Mouse (Mus musculus) embryonic facial prominence, embryonic 11.5 days (tissue): Measurements from ENCODE around the gene Foxj2. TPM values are rescaled to one million over a fixed set of nuclear protein-coding genes. Genes with fewer than 3 reads are reported as not detected.

Source experiments
- ATAC-seq: fragments of 200-750 bp; cut with Nextera tagmentation; replicated peaks from 2 replicates; pipeline ENCODE4 v1.8.0; 2017; ENCODE audit warnings: low read depth; ENCODE audit not compliant: insufficient number of reproducible peaks, low FRiP score, low TSS enrichment
- DNase-seq: peaks from one replicate; pipeline ENCODE4 v3.0.0-alpha.2; 2015; ENCODE audit warnings: low spot score
- H3K27ac ChIP-seq: fragments of 300-500 bp; sonication (generic); replicated peaks from 2 replicates; pipeline ENCODE4 v1.5.1; 2014; ENCODE audit warnings: mild to moderate bottlenecking, low read depth, low read length, control low read depth
- H3K27me3 ChIP-seq: fragments of 300-500 bp; sonication (generic); 2 replicates; pipeline ENCODE4 v1.6.1; 2014; ENCODE audit warnings: mild to moderate bottlenecking, low read length, moderate library complexity, mixed read lengths; ENCODE audit not compliant: control insufficient read depth, insufficient read depth
- H3K36me3 ChIP-seq: fragments of 300-500 bp; sonication (generic); replicated peaks from 2 replicates; pipeline ENCODE4 v1.6.1; 2014; ENCODE audit warnings: low read depth, mild to moderate bottlenecking, low read length, moderate library complexity, mixed read lengths; ENCODE audit not compliant: control insufficient read depth, insufficient read depth
- H3K4me1 ChIP-seq: fragments of 300-500 bp; sonication (generic); 2 replicates; pipeline ENCODE4 v1.6.1; 2014; ENCODE audit warnings: low read length, mixed read lengths; ENCODE audit not compliant: control insufficient read depth, insufficient read depth
- H3K4me2 ChIP-seq: fragments of 300-500 bp; sonication (generic); 2 replicates; pipeline ENCODE4 v1.6.1; 2014; ENCODE audit warnings: low read depth, mild to moderate bottlenecking, control low read depth, low read length, moderate library complexity
- H3K4me3 ChIP-seq: fragments of 300-500 bp; sonication (generic); 2 replicates; pipeline ENCODE4 v1.5.1; 2014; ENCODE audit warnings: low read depth, low read length, control low read depth
- H3K9ac ChIP-seq: fragments of 300-500 bp; sonication (generic); replicated peaks from 2 replicates; pipeline ENCODE4 v1.6.1; 2014; ENCODE audit warnings: mild to moderate bottlenecking, control low read depth, low read length
- H3K9me3 ChIP-seq: fragments of 300-500 bp; sonication (generic); replicated peaks from 2 replicates; pipeline ENCODE4 v1.6.1; 2016; ENCODE audit warnings: mild to moderate bottlenecking, low read length, inconsistent platforms, mixed read lengths; ENCODE audit not compliant: control insufficient read depth
- WGBS: fragments of 180-500 bp; shearing (Covaris S2); extraction: QIAGEN DNeasy Blood & Tissue Kit; methylation state at CpG from one replicate; pipeline ENCODE4 v1.1.7; 2014; 5-methylcytosine and 5-hydroxymethylcytosine counted together
- microRNA-seq: library from miRNA; unstranded; fragments of <30 nt; microRNA quantifications from one replicate; pipeline ENCODE4, GENCODE M21; 2016; ENCODE audit warnings: borderline number of aligned reads
- polyA plus RNA-seq: library from polyadenylated mRNA; unstranded; fragments of >200 nt; fragmentation: Nextera tagmentation; extraction: Ambion mirVana; gene quantifications from 2 replicates; pipeline ENCODE4 v1.2.1, GENCODE M21; 2014

The Foxj2 gene
- polyA plus RNA-seq, 1 experiment from 2014 or later = 4.0 TPM

DNA sequence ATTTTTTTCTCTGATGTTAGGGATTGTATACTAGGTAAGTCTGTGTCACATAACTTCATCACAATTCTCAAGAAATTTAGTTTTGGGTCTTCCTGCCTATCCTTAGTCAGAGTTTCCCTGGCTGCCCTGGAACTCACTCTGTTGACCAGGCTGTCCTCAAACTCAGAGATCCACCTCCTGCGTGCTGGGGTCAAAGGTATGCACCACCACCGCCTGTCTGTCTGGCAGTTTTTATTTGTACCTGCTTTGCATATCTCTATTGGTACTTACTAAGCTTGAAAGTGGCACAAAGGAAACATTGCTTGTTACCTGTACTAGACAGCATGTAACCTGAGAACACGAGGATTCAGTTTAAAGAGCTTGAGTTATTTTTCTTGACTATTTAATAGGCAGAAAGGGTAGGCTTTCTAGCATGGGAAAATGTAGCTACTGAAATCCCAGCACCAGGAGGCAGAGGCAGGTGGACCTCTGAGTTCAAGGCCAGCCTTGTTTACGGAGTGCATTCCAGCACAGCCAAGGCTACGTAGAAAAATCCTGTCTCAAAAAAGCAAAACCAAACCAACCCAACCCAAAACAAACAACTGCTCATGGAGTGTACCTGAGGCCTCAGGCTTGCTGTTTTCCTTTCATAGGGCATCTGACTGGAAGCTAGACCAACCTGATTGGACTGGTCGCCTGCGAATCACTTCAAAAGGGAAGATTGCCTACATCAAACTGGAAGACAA lies 60.2 kb downstream of the Foxj2 start:
- Histone ChIP-seq H3K27me3 (no peaks in the 10 kb centered on the region), H3K9me3 (no peaks in the 10 kb centered on the region), H3K9ac (no peak overlapping the region), H3K27ac (no peak overlapping the region), H3K4me1 (no peaks in the 10 kb centered on the region), H3K4me3 (no peak overlapping the region), H3K4me2 (no peak overlapping the region), H3K36me3 (peaks cover 4% of the 10 kb centered on the region)
- no peak for DNase-seq
- 94% methylated on average over 7 of the region's 7 CpGs for WGBS
- ATAC-seq = no peak

DNA sequence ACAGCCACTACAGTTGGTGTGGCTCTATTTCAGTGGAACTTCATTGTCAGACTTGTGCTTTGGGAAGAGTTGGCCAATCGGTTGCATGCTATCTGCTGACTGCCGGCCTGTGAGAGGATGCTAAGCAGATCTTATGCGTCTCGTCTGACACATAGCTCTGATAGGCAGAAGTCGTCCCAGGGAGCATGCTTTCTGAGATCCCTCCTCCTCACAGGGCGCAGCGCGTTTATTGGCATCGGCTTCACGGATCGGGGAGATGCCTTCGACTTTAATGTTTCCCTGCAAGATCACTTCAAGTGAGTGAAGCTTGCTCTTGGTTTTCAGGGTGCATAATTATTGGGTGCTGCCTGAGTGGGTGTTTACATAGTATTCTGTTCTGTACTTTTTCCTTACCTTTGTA lies 61.6 kb downstream of the Foxj2 start:
- WGBS = 92% methylated on average over 12 of the region's 12 CpGs
- no peak overlapping the region for H3K9ac ChIP-seq
- H3K4me1 ChIP-seq = no peaks in the 10 kb centered on the region
- H3K36me3 ChIP-seq = peaks cover 4% of the 10 kb centered on the region
- DNase-seq = no peak
- H3K27me3 ChIP-seq = no peaks in the 10 kb centered on the region
- H3K27ac ChIP-seq = no peak overlapping the region
- no peak for ATAC-seq
- H3K9me3 ChIP-seq = no peaks in the 10 kb centered on the region
- no peak overlapping the region for H3K4me3 ChIP-seq
- H3K4me2 ChIP-seq = no peak overlapping the region

DNA sequence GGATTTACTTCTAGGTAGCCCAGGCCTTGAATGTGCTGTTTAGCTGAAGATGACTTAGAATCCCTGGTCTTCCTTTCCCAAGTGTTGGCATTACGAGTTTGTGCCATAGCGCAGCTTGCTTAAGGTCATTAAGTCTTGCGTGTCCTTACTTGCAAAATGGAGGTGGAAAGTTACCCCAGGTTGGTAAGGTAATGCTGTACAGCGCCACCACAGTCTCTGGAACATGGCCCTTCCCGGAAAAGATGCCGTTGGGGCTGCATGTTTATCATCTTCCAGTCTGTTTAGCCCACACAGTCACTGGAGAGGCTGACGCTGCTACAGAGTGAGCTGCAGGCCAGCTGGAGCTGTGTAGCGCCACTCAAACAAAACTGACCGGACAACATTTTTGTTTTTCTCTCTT lies 63.9 kb downstream of the Foxj2 start:
- DNase-seq (no peak), ATAC-seq (no peak)
- no peak overlapping the region for H3K4me2 ChIP-seq
- no peaks in the 10 kb centered on the region for H3K27me3 ChIP-seq
- WGBS = 93% methylated on average over 9 of the region's 9 CpGs
- no peak overlapping the region for H3K9ac ChIP-seq
- peaks cover 14% of the 10 kb centered on the region for H3K36me3 ChIP-seq
- H3K4me3 ChIP-seq = no peak overlapping the region
- no peaks in the 10 kb centered on the region for H3K4me1 ChIP-seq
- no peak overlapping the region for H3K27ac ChIP-seq
- H3K9me3 ChIP-seq = no peaks in the 10 kb centered on the region

DNA sequence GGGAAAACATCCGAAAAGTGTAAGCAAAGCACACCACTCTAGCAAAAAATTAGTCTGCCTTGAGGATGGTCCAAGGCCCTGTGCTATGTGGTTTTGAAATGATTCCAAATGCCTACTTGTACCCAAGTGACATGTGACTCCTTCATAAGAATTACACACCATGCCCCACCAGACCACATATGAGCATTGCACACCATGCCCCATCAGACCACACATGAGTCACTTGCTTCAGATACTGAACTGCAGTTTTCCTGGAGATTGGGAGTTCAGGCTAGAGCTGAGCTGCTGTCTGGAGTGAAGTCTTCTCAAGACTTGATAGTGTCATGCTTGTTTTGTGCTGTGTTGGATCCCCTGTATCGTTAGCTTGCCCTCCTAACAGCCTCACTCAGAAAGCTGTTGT lies 69.9 kb downstream of the Foxj2 start:
- DNase-seq (no peak), ATAC-seq (no peak)
- Histone ChIP-seq H3K27me3 (no peaks in the 10 kb centered on the region), H3K4me2 (no peak overlapping the region), H3K4me3 (no peak overlapping the region), H3K9me3 (no peaks in the 10 kb centered on the region), H3K27ac (no peak overlapping the region), H3K9ac (no peak overlapping the region), H3K4me1 (no peaks in the 10 kb centered on the region), H3K36me3 (peaks cover 10% of the 10 kb centered on the region; the same call in 1 of the 2 replicates)
- 93% methylated on average over 2 of the region's 2 CpGs for WGBS

DNA sequence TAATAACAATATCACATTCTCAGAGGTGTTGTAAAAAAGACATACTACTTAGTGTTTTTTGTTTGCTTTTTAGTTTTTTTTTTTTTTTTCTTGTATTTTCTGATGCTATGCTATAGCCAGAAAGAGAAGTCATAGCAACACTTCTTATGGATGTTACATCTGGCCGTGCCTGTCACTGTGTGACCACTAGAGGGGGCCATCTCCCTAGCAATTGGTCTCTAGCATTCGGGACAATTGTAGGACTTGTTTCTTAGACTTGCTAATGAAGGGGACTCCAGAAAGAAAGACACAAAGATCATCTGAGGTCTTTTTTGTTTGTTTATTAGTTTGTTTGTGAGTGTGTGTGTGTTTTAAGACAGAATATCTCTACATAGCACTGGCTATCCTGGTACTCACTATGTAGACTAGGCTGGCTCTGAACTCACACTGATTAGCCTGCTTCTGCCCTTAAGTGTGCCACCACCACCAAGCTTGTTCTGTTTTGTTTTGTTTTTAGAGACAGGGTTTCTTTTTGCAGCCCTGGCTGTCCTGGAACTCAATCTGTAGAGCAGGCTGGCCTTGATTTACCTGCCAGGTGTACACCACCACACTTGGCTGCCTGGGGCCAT lies 72.8 kb downstream of the Foxj2 start:
- ATAC-seq = no peak
- H3K27ac ChIP-seq = no peak overlapping the region
- 12% methylated on average over 2 of the region's 2 CpGs for WGBS
- H3K4me3 ChIP-seq = no peak overlapping the region
- DNase-seq = peak; percentile 82
- H3K36me3 ChIP-seq = peaks cover 1% of the 10 kb centered on the region; the same call in 1 of the 2 replicates
- H3K9ac ChIP-seq = no peak overlapping the region
- H3K9me3 ChIP-seq = no peaks in the 10 kb centered on the region
- H3K27me3 ChIP-seq = no peaks in the 10 kb centered on the region
- no peaks in the 10 kb centered on the region for H3K4me1 ChIP-seq
- no peak overlapping the region for H3K4me2 ChIP-seq

Small RNA genes lying within 50 kb of the gene (microRNA-seq; reads per million reads assigned to microRNA genes)
- not detected for gene Mir7231

Other genes with a start within 250 kb of the Foxj2 start
- 1.0 and 2.6 TPM in 2 replicates for gene Apobec1, start 217.5 kb upstream of the Foxj2 start, polyA plus RNA-seq
- gene Gdf3, start 209.8 kb upstream of the Foxj2 start, polyA plus RNA-seq = not detected in 2 replicates
- not detected in 2 replicates for gene Dppa3, start 193.5 kb upstream of the Foxj2 start, polyA plus RNA-seq
- gene Nanog, start 112.4 kb upstream of the Foxj2 start, polyA plus RNA-seq = 0.13 and 0.14 TPM in 2 replicates
- gene Slc2a3, start 18.3 kb upstream of the Foxj2 start, polyA plus RNA-seq = 32.7 and 35.1 TPM in 2 replicates
- gene C3ar1, start 36.2 kb downstream of the Foxj2 start, polyA plus RNA-seq = 1.9 and 2.3 TPM in 2 replicates
- 67.0 and 67.6 TPM in 2 replicates for gene Necap1, start 54.6 kb downstream of the Foxj2 start, polyA plus RNA-seq
- gene Clec4a1, start 101.9 kb downstream of the Foxj2 start, polyA plus RNA-seq = 1.4 and 2.0 TPM in 2 replicates
- gene Clec4a3, start 132.6 kb downstream of the Foxj2 start, polyA plus RNA-seq = 0.59 and 0.67 TPM in 2 replicates
- gene Clec4a4, start 170.5 kb downstream of the Foxj2 start, polyA plus RNA-seq = not detected in 2 replicates
- gene Clec4b1, start 230.0 kb downstream of the Foxj2 start, polyA plus RNA-seq = not detected in 2 replicates